Mouse (Mus musculus): ENCODE data around the gene Zfp185. TPM values are rescaled to one million over a fixed set of nuclear protein-coding genes. Genes with fewer than 3 reads are reported as not detected.

Gene Zfp185
- 3.8 and 5.4 TPM in 2 replicates for polyA plus RNA-seq (2012; rRNA removed)

- DNase-seq (ENCODE audit: low spot score), result peak; percentile 28
These were observed at the start of gene Zfp185 for GRCm38 (mm10) chrX:72986841-72987519. Gene Zfp185, plus strand, starts transcription at chrX:72987339.

- DNase-seq (ENCODE audit: low spot score), result no peak
These were observed 33.7 kb upstream of the Zfp185 start for GRCm38 (mm10) chrX:72953464-72953863.

DNA sequence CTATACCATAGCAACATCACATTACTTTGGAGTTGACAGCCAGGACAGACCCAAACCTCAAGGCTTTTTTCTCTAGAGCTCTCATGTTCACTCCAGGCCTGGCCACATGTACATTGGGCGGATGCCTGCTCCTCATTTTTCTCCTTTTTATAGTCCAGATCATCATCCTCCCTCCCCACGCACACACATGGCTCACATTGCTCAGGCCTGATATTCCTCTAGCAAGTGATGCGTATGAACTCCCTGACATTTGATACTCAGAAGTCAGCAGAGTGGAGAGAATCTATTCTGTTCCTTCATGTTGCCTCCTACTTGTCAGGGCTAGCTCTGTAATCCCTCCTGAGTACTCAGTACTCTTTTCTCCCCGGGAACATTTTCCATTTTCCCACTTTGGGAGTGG lies 30.7 kb upstream of the Zfp185 start:
- no peak for DNase-seq (ENCODE audit: low spot score)

- no peak for DNase-seq (ENCODE audit: low spot score)
These were observed 26.7 kb upstream of the Zfp185 start for GRCm38 (mm10) chrX:72960431-72960830.

GRCm38 (mm10) chrX:72961511-72961910 lies 25.6 kb upstream of the Zfp185 start:
- DNase-seq (ENCODE audit: low spot score), result no peak

DNA sequence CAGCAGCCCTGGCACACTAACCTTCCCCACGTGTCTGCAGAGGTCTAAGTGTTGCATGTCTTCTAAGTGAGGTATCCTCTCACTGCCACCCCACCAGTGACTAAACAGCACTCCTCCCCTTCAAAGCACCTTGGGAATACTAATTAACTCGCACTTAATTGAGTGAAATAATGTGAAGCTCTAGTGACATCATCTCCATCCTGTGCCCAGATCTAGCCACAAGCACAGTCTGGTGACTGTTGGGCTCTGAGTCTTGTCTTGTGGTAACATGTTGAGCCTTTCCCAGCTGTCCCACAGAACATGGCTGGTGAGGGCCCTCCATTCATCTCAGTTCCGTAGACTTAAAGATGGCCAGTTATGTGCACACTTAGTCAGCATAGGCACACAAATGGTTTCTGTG lies 24.4 kb upstream of the Zfp185 start:
- DNase-seq (ENCODE audit: low spot score), result no peak

GRCm38 (mm10) chrX:72982831-72983230 lies 4.3 kb upstream of the Zfp185 start:
- peak; percentile 14 for DNase-seq (ENCODE audit: low spot score)

GRCm38 (mm10) chrX:72985607-72986006 lies 1.5 kb upstream of the Zfp185 start:
- no peak for DNase-seq (ENCODE audit: low spot score)

- no peak for DNase-seq (ENCODE audit: low spot score)
These were observed 374 bp downstream of the Zfp185 start for GRCm38 (mm10) chrX:72987520-72987905.

- DNase-seq (ENCODE audit: low spot score), result no peak
These were observed 1.3 kb downstream of the Zfp185 start for GRCm38 (mm10) chrX:72988431-72988830.

- no peak for DNase-seq (ENCODE audit: low spot score)
These were observed 3.4 kb downstream of the Zfp185 start for GRCm38 (mm10) chrX:72990581-72990980.

GRCm38 (mm10) chrX:72992291-72992919 lies 5.3 kb downstream of the Zfp185 start:
- no peak for DNase-seq (ENCODE audit: low spot score)

GRCm38 (mm10) chrX:72995542-72995941 lies 8.4 kb downstream of the Zfp185 start:
- no peak for DNase-seq (ENCODE audit: low spot score)

DNA sequence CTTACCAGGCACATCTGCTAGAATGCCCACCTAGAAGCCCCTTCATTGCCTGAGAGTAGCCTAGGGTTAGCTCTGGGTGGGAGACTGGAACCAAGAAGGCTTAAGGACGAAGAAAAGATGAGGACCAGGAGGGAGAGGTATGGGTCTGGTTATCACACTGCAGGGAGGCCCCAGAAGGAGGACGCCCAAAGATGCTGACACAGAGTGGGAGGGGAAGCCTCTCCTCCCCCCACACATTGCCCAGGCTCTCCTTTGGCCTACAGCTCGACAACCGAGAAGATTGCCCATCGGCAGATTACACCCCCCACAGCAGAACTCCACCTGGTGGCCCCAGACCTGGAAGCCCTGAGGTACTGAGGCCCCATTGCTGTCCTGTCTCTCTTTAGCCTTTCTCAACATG lies 16.0 kb downstream of the Zfp185 start:
- no peak for DNase-seq (ENCODE audit: low spot score)

GRCm38 (mm10) chrX:73005678-73006077 lies 18.5 kb downstream of the Zfp185 start:
- no peak for DNase-seq (ENCODE audit: low spot score)

- DNase-seq (ENCODE audit: low spot score), result peak; percentile 75
These were observed 20.7 kb downstream of the Zfp185 start for GRCm38 (mm10) chrX:73007597-73008479.

DNA sequence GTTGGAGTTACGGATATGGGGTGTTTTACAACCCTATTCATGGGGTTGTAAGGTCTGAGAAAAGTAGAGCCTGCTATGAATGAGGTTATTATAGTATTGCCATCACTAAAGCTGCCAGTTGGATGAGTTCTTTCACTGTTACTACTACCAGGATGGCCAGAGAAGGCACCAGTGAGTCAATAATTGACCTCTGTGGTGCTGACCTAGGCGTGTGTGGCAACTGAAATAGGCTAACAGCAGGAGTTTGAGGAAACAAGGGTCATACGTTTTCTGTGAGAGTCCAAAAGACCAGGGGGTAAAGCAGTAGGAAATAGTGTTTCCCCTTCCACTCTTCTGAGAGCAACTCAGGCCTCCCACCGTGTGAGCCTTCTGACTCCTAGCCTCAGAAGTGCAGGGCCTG lies 25.7 kb downstream of the Zfp185 start:
- no peak for DNase-seq (ENCODE audit: low spot score)

DNA sequence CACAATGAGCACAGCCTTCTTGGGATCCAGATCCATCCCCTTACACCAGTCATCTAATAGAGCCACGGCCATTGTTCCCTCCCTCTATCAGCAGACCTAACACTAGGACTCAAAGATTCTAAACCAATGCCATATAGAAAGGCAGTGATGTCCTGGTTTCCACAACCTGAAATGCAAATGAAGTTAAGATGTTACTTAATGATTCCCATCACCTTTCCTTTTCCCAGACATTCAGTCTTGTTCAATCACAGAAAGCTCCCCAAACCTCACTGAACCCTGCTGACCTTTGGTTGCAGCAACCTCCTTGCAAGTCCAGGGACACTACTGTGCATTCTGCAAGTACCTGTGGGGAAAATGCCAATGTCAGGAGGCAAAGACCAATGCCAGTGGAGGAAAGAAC lies 49.9 kb downstream of the Zfp185 start, which contains the start of gene Pnma5:
Gene Pnma5 (minus strand): TSS at position 101 of the 400 bp plus-strand sequence.
- DNase-seq (ENCODE audit: low spot score), result no peak

GRCm38 (mm10) chrX:73038831-73039230 lies 51.7 kb downstream of the Zfp185 start:
- DNase-seq (ENCODE audit: low spot score), result no peak

DNA sequence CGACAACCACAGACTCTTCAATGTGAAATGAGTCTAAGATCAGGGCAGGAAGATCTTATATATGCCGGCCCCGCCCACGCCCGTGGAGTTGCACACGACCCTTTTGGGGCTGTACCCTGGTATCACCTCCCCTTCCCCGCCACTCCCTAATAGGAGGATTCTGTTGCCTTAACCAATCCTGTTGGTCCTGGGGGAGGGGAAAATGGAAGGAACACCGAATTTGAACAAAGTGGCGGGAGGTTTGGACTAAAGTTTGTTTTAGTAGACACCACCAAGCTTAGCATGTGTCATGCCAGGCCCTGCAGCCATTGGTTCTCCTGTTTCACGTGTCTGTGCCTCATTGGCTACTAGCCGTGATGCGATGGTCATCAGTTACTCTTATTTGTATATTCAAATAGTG lies 52.5 kb downstream of the Zfp185 start:
- no peak for DNase-seq (ENCODE audit: low spot score)

DNA sequence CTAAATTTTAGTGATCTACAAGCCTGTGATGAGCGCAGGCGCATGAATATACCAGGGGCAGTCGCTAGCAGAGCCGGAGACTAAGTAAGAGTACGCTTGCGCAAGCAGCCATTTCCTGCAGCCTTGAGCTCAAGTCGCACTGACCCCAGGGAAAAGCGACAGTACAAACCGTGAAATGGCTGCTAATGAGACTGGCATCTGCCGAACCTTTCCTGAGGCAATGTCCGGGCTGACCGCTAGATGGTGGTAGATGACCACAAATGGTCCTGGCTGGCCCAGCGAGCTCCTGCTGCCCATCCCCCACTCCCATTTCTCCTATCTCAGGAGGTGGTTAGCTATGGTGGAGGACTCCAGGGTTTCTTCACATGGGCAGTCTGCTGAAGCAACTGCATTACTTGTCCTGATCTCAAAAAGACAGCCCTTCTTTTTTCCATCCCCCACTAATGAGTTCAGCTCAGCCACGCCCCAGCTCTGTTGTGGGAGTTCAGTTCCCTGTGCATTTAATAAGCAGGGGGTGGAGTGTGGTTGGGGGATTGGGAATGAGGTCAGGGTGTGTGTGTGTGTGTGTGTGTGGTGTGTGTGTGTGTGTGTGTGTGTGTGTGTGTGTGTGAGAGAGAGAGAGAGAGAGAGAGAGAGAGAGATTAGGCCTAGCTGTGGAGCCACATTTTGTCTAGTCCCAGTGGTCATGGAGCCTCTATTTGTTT lies 66.9 kb downstream of the Zfp185 start:
- peak; percentile 72 for DNase-seq (ENCODE audit: low spot score)

DNA sequence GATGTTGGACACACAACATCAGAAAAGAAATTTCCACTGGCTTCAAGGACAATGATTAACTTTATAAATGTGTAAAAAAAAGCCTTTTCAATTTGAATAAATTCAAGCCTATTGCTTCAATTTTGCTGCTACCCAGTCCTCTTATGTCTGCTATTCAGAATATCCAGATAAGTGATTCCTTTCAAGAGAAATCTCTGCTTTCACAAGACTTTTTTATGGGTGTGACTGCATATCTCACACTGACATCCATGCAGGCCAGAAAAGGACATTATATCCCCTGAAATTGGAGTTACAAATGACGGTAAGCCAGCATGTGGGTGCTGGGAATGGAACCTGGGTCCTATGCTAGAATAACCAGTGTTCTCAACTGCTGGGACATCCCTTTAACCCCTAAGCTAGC lies 74.4 kb downstream of the Zfp185 start:
- no peak for DNase-seq (ENCODE audit: low spot score)
